Mouse (Mus musculus) cerebellum, postnatal 36 days (tissue): ENCODE data around the gene Rln3.

Experiments used
- DNase-seq, 2 experiments: peaks; one replicate each; pipeline ENCODE4 v3.0.0; 2021 to 2022; ENCODE audit warnings: mixed read lengths in 2 of 2

The Rln3 gene

DNA sequence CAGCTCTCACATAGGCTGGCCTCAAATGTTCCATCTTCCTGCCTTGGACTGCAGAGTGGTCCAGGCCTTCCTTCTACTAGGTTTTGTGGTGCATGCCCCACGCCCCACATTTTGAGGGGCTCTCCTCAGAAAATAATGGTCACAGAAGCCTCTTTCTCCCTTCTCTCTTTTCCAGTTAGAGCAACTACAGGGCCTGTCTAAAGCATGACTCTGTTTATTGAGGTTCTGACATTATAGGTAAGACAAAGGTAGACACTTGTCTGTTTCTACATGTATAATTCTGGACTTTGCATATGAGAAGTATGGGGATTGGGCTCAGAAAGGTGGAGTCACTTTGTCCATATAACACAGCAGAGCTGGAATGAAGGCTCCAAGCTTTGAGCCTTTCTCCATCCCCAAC, 20.2 kb upstream of the Rln3 start, which contains the start of gene Gm10643:
Gene Gm10643 (minus strand): TSS at position 101 of the 400 bp plus-strand sequence.
- DNase-seq: no peak

DNA sequence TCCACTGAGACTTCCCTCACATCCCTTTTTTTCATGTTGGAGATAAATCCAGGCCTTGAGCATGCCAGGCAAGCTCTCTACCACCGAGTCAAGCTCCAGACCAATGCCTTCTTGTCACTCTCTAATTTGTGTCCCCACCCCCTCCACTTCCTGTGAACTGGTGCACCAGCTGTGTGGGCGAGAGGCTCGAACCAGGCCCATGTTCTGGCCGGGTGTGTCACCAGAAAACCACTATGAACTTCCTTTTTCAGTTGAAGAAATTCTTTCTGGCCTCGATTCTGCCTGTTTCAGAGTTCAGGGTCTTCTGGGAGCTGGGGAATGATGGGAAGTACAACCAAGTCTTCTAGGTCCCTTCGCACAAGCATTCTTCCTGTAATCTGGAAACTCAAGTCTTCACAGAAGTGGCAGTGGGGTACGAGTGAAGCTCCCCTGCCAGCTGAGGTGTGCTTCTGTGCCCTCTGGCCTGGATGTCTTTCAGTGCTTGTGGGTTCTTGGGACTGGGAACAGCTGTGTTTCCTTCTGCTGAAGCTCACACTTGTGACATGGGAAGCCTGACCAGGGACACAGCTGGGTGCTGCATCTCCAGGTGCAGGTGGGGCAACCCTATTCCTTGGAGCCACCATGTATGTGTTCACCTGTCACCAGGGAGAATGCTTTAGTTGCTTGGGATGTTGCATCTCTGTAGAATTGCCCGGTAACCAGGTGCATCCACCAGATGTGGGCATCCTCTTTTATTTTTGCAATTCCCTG, 19.2 kb upstream of the Rln3 start:
- DNase-seq: no peak

DNA sequence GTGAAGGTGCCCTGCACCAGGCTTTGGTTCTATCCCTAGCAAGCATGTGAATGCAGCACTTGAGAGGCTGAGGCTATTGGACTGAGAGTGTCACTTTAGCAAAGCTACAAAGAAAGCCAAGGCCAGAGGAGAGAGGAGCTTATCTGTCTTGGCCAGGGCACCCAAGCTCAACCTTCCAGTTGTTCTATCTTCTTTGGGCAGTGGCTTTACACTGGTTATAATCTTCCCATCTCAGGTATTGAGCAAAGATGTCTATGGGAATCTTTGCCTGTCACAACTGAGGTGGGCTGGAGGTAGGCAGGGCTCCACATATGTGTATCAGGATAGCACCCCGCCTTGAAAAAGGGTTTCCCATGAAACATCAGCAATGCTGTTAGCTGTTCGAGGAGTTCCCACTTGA, 15.4 kb upstream of the Rln3 start:
- no peak for DNase-seq

DNA sequence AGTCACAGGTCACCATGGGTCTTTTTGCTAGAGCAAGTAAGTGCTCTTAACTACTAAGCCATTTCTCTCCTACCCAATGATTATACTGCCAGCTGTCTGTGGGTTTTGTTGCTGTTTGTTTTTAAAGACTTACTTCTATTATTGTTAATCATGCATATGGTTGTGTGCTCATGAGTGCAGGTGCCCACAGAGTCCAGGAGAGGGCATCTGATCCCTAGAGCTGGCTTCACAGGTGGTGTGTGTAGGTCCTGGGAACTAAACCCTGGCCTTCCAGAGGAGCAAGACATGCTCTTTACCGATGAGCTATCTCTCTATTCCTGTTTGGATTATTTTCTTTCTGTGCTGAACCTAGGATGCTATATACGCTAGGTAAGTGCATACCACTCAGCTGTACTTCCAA, 14.4 kb upstream of the Rln3 start:
- no peak for DNase-seq

DNA sequence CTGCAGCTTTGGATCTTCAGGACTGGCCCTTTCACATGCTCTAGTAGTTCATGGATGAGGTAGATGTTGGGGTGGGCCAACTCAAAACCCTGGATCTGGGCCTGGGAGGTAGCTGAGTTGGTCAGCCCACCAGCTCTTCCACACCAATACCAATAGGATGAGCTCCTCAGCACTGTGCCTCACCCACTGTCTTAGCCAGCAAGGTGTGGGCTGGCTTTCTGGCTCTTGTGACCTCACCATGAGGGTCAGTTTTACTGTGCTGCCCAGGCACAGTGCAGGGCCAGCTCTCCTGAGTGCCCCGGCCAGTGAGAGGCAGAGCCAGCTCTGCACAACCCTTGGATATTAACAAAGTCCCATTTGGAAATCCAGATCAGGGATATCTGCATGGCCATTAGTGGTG, 13.0 kb upstream of the Rln3 start:
- DNase-seq: no peak

DNA sequence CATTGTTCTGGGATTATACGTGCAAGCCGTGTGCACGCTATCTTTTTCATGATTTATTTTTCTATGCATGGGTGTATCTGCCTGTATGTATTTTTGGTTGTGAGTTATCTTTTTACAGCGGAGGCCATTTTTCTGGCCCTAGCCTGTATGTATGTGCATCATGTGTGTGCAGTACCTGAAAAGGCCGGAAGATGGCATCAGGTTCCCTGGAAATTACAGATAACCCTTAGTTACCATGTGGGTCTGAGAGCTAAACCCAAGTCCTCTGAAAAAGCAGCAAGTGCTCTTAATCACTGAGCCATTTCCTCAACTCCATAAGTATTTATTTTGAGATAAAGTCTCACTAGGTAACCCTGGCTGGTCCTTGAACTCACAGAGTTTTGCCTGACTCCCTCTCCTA, 8.4 kb upstream of the Rln3 start:
- no peak for DNase-seq

DNA sequence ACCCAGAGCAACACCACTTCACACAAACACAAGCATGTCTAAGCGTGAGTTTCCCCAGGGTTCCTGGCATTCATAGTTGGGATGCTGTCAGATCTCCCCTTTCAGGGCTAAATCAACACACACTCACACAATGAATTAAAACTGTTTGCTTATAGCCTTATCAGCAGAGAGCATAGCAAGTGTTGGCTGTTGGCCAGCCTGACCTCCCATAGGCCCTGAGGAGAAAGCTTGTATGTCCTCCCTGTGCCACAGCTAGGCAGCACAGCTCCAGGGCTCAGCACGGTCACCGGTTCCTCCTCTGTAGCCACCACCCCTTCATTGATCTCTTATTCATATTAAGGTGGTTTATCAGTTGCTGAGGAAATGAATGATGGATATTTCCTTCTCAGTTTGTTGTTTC, 7.9 kb upstream of the Rln3 start:
- no peak for DNase-seq

DNA sequence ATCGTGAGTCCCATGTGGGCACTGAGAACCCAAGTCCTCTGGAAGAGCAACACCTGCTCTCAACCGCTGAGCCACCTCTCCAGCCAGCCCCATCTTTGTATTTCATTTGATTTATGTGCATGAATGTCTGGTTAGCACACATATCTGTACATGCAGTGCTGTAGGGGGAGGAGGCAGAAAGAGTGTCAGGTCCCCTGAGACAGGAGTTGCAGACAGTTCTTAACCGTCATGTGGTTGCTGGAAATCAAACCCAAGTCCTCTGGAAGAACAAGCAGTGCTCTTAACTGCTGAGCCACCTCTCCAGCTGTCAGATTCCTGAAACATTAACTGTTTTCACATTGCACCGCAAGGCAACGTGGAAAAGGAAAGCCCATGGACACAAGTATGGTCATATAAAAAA, 3.4 kb upstream of the Rln3 start:
- DNase-seq: no peak

DNA sequence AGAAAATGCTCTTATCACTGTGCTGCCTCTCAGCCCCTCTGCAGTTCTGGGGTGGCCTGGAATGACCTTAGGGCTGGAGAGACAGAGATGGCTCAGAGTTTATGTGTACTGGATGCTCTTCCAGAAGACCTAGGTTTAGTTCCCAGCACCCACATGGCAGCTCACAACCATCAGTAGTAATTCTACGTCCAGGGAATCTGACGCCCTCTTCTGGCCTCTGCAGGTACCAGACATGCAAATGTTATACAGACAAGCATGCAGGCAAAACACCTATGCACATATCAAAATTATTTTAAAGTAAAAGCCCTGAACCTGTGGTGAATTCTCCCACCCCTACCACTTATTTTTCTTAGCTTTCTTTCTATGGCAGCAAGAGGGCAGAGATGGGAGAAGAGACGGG, 1.7 kb upstream of the Rln3 start:
- no peak for DNase-seq

DNA sequence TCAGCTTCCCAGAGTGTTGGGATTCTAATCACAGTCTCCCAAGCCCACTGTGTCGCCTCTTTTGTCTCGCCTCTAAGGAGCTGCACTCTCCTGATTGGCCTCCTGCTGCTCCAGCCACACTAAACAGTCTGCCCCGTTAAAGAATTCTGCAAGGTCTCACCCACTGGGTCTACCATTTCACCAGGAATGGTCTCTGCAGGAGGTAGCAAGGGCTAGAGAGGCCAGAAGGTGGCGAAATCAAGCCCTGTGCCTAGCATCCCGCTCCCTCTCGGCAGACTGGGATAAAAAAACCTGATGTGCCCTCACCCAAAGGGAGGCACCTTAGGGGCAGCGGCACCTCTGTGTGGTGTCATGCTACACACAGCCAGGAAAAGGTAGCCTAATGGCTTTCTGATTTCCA, 697 bp downstream of the Rln3 start:
- no peak for DNase-seq

DNA sequence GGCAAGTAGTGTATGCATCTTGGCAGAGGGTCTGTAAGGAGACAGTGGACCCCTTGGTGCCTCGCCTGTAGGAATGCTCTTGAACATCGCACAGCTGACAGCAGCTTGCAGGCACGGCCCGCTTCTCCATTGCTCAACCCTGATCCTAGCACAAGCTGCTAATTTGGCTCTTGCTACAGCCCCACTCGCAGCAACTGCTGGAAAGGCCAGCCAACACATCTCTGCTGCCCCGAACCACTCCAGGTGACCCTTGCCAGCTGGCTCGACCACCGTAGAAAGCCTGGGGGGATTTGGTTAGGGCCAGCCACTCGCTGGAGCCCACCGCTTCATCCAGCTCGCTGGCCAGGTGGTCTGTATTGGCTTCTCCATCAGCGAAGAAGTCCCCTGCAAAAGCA, 1.9 kb downstream of the Rln3 start:
- DNase-seq: no peak

DNA sequence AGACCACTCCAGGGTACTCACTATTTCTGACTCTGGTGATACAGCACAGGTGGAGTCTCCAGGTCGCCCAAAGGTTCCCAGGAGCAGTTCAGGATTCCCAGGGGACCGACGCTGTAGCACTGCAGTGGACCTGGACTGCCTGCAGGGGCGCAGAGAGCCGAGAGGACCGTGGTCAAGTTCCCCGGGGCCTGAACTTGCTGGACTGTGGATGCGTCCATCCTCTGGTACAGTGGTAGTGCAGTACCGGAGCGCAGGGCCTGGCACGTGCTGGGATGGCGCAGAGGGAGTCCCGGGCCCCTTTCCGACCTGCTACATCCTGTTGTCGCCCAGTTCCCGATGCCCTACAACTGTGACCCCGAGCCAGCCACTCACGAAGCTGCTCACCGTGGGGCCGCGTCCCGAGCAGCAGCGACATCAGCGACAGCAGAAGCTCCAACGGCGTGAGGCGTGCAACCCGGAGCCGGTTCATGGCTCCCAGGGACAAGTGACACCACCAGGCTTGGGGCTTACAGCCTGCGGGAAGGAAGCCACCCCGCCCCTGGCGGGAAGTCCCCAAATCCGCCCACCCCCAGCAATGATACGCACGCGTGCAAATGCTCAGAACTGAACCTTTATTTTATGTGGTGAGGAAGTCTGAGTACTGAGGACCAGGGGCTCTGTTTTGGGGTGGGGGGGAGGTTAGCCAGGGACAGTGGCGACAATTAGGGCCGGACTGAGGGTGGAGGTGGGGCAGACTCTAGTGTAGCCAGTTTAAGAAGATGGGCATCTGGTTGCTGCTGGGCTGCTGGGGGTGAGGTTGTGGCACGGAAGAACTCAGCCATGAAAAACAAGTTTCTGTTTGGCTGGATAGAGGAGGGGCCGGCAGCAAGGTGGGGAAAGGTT, 2.5 kb downstream of the Rln3 start, which contains the start of gene Il27ra:
Gene Il27ra (minus strand): TSS at position 524 of the 882 bp plus-strand sequence.
- DNase-seq: peak; percentile 20 to 49

DNA sequence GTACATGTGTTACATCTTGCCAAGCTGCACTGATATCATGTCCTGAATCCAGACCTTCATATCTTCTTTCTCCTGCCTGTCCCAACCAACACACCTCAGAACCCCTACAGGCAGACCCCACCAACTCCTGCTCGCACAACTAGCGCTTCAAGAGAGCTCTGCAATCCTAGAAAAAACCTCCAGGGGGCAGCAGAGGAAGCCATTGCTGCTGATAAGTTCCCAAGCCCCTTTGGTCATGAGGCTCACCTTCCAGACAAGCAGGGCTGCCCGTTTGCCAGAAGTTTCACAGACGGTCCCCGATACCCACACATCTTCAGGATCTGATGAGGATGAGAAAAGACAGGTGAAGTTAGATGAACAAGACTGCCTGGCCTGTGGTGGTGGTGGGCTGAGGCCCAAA, 5.8 kb downstream of the Rln3 start:
- DNase-seq: peak; percentile 75 to 81

DNA sequence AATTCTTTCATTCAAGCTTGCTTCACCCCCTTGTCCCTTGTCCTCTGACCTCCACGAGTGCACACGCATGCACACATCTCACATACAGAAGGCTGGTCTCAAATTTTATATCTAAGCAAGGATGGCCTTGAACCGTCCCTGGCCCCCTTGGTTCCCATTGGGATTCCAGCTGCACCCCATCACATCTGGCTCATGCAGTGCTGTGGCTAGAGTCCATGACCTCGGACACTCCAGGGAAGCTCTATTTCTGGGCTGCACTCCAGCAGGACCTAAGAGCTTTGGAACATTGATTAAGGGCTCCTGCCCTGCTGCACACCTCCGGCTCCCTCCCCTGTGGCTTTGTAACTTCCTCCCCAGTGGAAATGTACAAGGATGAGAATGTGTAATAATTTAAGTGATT, 6.8 kb downstream of the Rln3 start:
- DNase-seq: no peak

DNA sequence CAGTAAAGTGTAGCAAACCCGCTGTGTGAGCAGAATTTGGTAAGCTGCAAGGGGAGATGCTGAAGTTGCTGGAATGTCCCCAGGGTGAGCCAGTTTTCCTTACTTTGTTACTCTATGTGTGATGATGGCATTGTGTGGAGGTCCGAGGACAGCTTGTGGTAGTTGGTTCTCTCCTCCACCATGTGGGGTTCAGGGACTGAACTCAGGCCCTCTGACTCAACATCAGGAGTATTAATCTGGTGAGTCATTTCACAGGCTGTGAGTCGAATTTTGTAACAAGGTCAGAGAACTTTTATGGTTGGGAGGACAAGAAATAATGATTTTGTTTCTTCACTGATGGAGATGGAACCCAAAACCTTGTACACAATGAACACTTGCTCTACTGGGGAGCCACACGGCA, 12.0 kb downstream of the Rln3 start:
- DNase-seq: no peak

DNA sequence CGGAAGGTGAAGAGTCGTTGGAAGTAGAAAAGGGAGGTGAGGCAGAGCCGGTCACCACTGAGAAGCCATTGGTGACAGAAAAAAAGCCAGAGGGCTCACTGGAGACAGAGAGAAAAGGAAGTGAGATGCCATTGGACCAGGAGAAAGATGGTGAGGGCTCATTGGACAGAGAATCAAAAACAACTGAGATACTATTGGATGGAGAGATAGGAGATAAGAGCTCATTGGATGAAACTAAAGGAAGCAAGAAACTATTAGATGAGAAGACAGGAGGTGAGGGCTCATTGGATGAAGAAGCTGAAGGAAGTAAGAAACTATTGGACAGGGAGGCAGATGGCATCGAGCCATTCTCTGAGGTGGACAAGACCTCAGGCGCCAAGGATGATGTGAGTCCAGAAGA, 15.5 kb downstream of the Rln3 start:
- DNase-seq: no peak

DNA sequence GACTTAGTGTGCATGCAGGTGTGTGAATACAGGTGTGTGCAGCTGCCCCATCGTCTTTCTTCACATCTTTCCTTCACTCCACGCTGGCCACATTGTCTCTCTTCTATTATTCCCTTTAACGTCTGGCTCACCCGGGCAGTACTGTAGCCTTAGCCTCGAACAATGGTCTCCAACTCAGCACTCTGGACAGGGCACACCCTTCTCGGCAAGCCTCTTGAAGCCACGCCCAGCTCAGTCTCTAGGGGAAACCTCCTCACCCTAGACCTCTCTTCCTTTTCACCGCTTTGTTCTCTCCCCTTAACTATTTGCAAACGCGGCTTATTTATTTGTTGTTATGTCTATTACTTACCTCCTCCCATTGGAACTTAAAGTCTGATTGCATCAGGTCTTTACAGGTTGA, 17.4 kb downstream of the Rln3 start:
- DNase-seq: no peak

DNA sequence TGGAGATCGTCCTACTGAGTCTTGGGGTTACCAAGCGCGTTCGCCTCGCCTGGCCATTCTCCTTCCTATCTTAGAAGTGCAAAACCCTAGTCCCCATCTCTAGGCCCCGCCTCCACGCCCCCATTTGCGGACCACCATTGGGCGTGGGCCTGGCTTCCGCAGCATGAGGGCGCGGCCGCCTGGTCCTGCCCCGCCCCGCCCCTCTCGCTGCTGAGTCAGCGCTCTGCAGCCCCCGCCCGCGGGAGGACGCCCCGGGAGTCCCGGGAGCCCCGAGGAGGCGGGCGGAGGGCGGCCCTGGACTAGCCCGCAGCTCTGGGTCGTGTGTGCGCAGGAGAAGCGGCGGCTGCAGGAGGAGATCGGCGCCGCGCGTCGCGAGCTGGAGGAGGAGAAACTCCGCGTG, 18.9 kb downstream of the Rln3 start:
- no peak for DNase-seq

DNA sequence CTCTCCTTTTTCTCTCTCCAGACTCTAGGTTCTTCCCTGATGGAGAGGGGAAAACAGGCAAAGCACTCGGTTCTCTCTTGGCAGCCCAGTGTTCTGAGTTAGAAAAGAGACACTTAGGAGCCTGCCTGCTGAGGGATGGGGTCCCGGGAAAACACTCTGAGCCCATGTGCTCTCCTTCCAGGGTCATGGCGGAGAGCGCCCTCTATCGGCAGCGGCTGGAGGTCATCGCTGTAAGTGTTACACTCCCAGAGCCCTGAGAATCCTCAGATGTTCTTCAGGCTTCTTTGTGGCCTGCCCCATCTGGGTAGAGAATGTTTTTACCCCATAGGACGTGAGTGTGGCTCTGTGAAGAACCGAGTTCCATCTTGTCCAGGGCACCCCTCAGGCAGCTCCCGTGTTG, 20.6 kb downstream of the Rln3 start:
- peak; percentile 34 to 51 for DNase-seq

DNA sequence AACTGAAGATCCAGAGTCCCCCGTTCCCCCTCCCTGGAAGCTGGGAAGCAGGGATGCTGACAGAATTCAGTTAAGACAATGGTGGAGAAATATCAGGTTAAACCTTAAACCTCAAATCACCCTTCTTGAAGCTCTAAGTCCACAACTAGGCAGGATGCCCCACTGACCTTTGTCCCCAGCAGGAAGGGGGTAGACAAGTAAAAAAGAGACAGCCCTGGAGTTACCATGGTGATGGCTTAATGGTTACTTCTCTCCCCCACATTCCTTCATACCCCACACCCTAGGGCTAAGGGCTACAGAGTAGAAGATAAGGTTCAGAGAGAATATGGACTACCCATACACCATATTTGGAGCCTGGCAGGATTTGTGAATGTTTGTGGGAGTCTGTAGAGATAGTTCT, 21.2 kb downstream of the Rln3 start:
- no peak for DNase-seq

DNA sequence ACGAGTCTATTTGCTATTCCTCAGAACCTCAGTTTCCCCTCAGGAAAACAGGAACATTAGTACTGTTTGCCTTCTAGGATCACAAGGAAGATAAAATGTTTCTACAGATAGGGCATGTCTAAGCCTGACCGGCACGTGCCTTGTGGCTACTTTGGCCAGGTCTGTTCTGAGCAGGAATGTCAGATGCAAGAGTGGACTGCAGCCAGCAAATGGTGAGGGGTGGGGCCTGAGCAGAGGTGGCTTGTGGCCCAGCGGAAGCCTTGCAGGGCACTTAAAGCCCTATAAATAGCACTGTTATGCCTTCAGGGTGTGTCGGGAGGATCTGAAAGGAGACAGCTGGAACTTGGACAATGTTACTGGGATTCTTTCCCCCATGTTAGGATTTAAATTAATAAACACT, 21.7 kb downstream of the Rln3 start:
- DNase-seq: no peak

DNA sequence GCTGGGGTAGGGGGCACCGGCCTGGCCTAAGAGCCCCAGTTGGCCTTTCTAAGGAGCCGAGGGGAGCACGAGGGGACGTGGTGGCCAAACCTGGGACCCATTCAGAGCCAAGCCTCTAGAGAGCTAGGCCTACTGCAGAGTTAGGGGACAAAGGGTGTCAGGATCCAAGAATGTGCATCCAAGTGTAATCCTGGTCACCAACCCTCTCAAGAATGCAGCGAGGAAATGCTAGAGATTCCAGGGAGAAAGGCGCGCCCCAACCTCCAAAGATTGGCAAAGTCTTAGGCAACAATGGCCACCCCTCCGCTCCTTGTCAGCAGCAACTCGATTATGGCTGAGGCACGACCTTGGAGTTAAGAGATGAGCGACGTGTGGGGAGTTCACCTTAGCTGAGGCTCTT, 23.2 kb downstream of the Rln3 start:
- DNase-seq: no peak

DNA sequence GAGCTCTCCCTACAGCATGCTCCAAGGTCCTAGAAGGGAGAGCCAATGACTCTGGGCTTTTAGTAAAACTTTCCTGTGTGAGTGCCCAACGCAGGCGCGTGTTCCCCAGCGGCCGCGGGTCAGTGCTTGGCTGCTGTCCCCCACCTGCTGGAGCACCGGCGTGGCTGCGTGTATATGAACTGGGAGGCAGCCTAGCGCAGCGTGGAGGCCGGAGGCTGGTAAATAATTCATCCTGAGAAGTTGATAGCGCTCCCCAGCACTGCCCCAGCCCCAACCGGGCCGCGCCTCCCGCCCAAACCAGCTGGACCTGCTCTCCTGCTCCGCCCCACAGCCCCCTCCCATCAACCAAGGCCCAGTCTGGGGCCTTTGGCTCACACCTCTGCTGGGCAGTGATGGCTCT, 23.7 kb downstream of the Rln3 start, which contains the start of gene Palm3:
Gene Palm3 (plus strand): TSS at position 376 of the 400 bp plus-strand sequence.
- no peak for DNase-seq

DNA sequence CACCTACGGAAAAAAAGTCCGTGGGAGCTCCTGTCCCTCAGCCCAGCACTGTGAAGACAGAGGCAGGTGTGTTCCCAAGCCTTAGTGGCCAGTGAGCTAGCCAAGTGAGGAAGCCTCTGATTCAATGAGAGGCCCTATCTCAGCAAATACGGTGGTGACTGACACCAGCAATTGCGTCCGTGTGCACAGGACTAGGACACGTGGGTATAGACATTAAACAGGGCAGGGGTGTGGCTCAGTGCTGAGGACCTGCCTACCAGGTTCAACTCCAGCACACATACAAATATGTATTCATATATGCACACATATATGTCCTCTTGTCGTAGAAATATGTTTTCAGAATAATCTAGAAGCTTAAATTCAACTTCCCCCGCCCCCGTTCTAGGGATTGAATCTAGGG, 25.1 kb downstream of the Rln3 start:
- DNase-seq: no peak
